14 mouse cellular contexts compared by ENCODE assay signal in the genomic region with DNA sequence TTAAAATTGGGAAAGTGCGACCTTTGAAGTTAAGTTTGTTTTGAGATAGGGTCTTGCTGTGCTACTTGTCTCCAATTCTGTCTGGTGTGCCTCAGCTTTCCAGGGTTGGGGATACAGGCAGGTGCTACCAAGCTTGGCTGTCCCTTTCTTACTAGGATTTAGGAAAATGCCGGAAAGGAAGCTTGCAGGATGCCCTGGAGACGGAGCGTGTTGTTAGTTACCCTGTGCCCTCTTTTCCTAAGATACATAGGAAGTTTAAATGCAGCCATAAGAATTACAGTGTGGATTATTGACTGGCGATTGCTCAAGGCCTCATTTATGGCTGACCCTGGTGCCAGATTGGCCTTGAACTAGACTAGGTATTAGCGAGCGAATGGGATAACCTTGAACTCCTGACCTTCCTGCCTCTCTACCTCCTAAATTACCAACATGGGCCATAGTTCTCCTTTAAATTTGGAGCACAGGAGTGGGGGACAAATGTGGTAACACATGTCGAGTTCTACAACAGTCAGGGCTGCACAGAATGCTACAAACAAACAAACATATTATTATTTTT. TPM values are rescaled to one million over a fixed set of nuclear protein-coding genes. Genes with fewer than 3 reads are reported as not detected.
DNase-seq lines count a peak whose midpoint lies in the region; ATAC-seq and TF ChIP-seq lines count a peak whose summit lies in the region.
"Had no signal": no experiment of that assay in that cellular context is flagged by ENCODE, and none has a peak within 500 bp of the region (broad histone marks: within the 10 kb centered on the region; RNA-seq: fewer than 3 reads in every experiment).

No protein-coding gene starts in this region.

- H3K27ac ChIP-seq in kidney, embryonic 16.5 days (ENCODE audit: low read length), result no peak overlapping the region
- H3K27ac ChIP-seq in liver, embryonic 12.5 days, result peak overlapping the region; percentile 59
- H3K27ac ChIP-seq in forebrain, embryonic 11.5 days (ENCODE audit: low read depth, low read length), result no peak overlapping the region
- H3K27ac ChIP-seq in midbrain, embryonic 14.5 days (replicated peaks; ENCODE audit: low read depth, low read length), result no peak overlapping the region
- H3K27ac ChIP-seq: hindbrain, embryonic 15.5 days; midbrain, embryonic 15.5 days; neural tube, embryonic 13.5 days had no signal

- no peaks in the 10 kb centered on the region; the same call in 1 of the 2 replicates for H3K4me1 ChIP-seq in kidney, embryonic 16.5 days (ENCODE audit: insufficient read depth, low read length)
- H3K4me1 ChIP-seq in G1E (ENCODE audit: insufficient read depth, low read depth, low read length), result peaks cover 52% of the 10 kb centered on the region
- peaks cover 83% of the 10 kb centered on the region for H3K4me1 ChIP-seq in liver, embryonic 12.5 days
- no peaks in the 10 kb centered on the region; the same call in 1 of the 2 replicates for H3K4me1 ChIP-seq in forebrain, embryonic 11.5 days (replicated peaks; ENCODE audit: control insufficient read depth, insufficient read depth, low read length)
- H3K4me1 ChIP-seq in midbrain, embryonic 14.5 days (ENCODE audit: control insufficient read depth, insufficient read depth, low read length), result no peaks in the 10 kb centered on the region
- H3K4me1 ChIP-seq: hindbrain, embryonic 15.5 days; midbrain, embryonic 15.5 days; neural tube, embryonic 13.5 days had no signal

- no peaks in the 10 kb centered on the region for H3K9me3 ChIP-seq in kidney, embryonic 16.5 days (ENCODE audit: low read length)
- H3K9me3 ChIP-seq in G1E (replicated peaks), result no peaks in the 10 kb centered on the region
- no peaks in the 10 kb centered on the region for H3K9me3 ChIP-seq in liver, embryonic 12.5 days (replicated peaks)
- H3K9me3 ChIP-seq in forebrain, embryonic 11.5 days (ENCODE audit: control insufficient read depth, low read length), result no peaks in the 10 kb centered on the region
- H3K9me3 ChIP-seq in midbrain, embryonic 14.5 days (ENCODE audit: control insufficient read depth, low read length), result no peaks in the 10 kb centered on the region
- H3K9me3 ChIP-seq: hindbrain, embryonic 15.5 days; midbrain, embryonic 15.5 days; neural tube, embryonic 13.5 days had no signal

- WGBS in kidney, embryonic 16.5 days, result 78% methylated on average over 8 of the region's 8 CpGs
- WGBS in liver, embryonic 12.5 days (ENCODE audit: insufficient replicate concordance), result 68% methylated on average over 8 of the region's 8 CpGs
- WGBS in forebrain, embryonic 11.5 days, result 92% methylated on average over 8 of the region's 8 CpGs
- WGBS in midbrain, embryonic 14.5 days, result 91% methylated on average over 8 of the region's 8 CpGs

- H3K9ac ChIP-seq in kidney, embryonic 16.5 days (replicated peaks; ENCODE audit: low read length), result no peak overlapping the region
- peak overlapping the region; percentile 62 for H3K9ac ChIP-seq in liver, embryonic 12.5 days
- H3K9ac ChIP-seq in forebrain, embryonic 11.5 days (ENCODE audit: low read length), result no peak overlapping the region
- H3K9ac ChIP-seq in midbrain, embryonic 14.5 days (replicated peaks; ENCODE audit: low read length), result no peak overlapping the region
- H3K9ac ChIP-seq: hindbrain, embryonic 15.5 days; midbrain, embryonic 15.5 days; neural tube, embryonic 13.5 days had no signal

- no peak for TF ChIP-seq CTCF in G1E (IDR thresholded peaks at IDR 0.05; ENCODE audit: low read depth, low read length)

- H3K36me3 ChIP-seq in kidney, embryonic 16.5 days (ENCODE audit: insufficient read depth, low read length), result no peaks in the 10 kb centered on the region
- peaks cover 17% of the 10 kb centered on the region for H3K36me3 ChIP-seq in G1E (replicated peaks)
- H3K36me3 ChIP-seq in liver, embryonic 12.5 days, result no peaks in the 10 kb centered on the region
- no peaks in the 10 kb centered on the region for H3K36me3 ChIP-seq in forebrain, embryonic 11.5 days (ENCODE audit: control insufficient read depth, insufficient read depth, low read length)
- no peaks in the 10 kb centered on the region for H3K36me3 ChIP-seq in midbrain, embryonic 14.5 days (ENCODE audit: control insufficient read depth, insufficient read depth, low read length)
- H3K36me3 ChIP-seq: hindbrain, embryonic 15.5 days; midbrain, embryonic 15.5 days; neural tube, embryonic 13.5 days had no signal

- H3K27me3 ChIP-seq in kidney, embryonic 16.5 days (ENCODE audit: insufficient read depth, low read length), result no peaks in the 10 kb centered on the region
- no peaks in the 10 kb centered on the region for H3K27me3 ChIP-seq in G1E (ENCODE audit: insufficient read depth, low read length)
- H3K27me3 ChIP-seq in liver, embryonic 12.5 days (replicated peaks), result no peaks in the 10 kb centered on the region
- H3K27me3 ChIP-seq in forebrain, embryonic 11.5 days (ENCODE audit: control insufficient read depth, insufficient read depth, low read length), result no peaks in the 10 kb centered on the region
- no peaks in the 10 kb centered on the region for H3K27me3 ChIP-seq in midbrain, embryonic 14.5 days (ENCODE audit: control insufficient read depth, insufficient read depth, low read length)
- H3K27me3 ChIP-seq: hindbrain, embryonic 15.5 days; midbrain, embryonic 15.5 days; neural tube, embryonic 13.5 days had no signal

- no peak for DNase-seq in kidney, postnatal 25 days
- peak; percentile 66 for DNase-seq in 416B (ENCODE audit: low read depth)
- no peak for DNase-seq in G1E (ENCODE audit: low spot score)
- no peak for DNase-seq in frontal cortex, postnatal 25 days (ENCODE audit: low spot score in 2 of 2)
- no peak for DNase-seq in forebrain, embryonic 11.5 days (ENCODE audit: low spot score)
- no peak for DNase-seq in midbrain, embryonic 14.5 days
- DNase-seq: cerebellum, postnatal 25 days; kidney, postnatal 36 days; right cerebral cortex, adult 18-20 months had no signal

- 0 out of 2 replicates have a peak overlapping the region, but pooled peaks have one; percentile 0 for H3K4me2 ChIP-seq in kidney, embryonic 16.5 days (replicated peaks; ENCODE audit: low read depth, low read length)
- peak overlapping the region; percentile 65 for H3K4me2 ChIP-seq in liver, embryonic 12.5 days
- H3K4me2 ChIP-seq in forebrain, embryonic 11.5 days (ENCODE audit: low read depth, low read length, severe bottlenecking), result no peak overlapping the region
- no peak overlapping the region for H3K4me2 ChIP-seq in midbrain, embryonic 14.5 days (ENCODE audit: low read length)
- H3K4me2 ChIP-seq: hindbrain, embryonic 15.5 days; midbrain, embryonic 15.5 days; neural tube, embryonic 13.5 days had no signal

- no peak overlapping the region for H3K4me3 ChIP-seq in kidney, embryonic 16.5 days (ENCODE audit: low read length)
- peak overlapping the region; percentile 2; the same call in 1 of the 2 replicates for H3K4me3 ChIP-seq in G1E (ENCODE audit: low read depth, low read length)
- H3K4me3 ChIP-seq in liver, embryonic 12.5 days, result peak overlapping the region; percentile 46
- no peak overlapping the region for H3K4me3 ChIP-seq in forebrain, embryonic 11.5 days (ENCODE audit: low read depth, low read length)
- no peak overlapping the region for H3K4me3 ChIP-seq in midbrain, embryonic 14.5 days (replicated peaks; ENCODE audit: low read depth, low read length)
- H3K4me3 ChIP-seq: hindbrain, embryonic 15.5 days; midbrain, embryonic 15.5 days; neural tube, embryonic 13.5 days had no signal

- ATAC-seq in kidney, embryonic 16.5 days (ENCODE audit: low FRiP score, low TSS enrichment), result no peak
- ATAC-seq in G1E (ENCODE audit: extremely low read depth, insufficient number of reproducible peaks, low FRiP score, poor library complexity, severe bottlenecking), result no peak
- ATAC-seq in liver, embryonic 12.5 days, result no peak
- ATAC-seq in forebrain, embryonic 11.5 days (replicated peaks; ENCODE audit: low FRiP score), result no peak
- no peak for ATAC-seq in midbrain, embryonic 14.5 days (ENCODE audit: low FRiP score, low TSS enrichment)
- ATAC-seq: midbrain, embryonic 15.5 days had no signal

RNA-seq across cellular contexts. Expression of a gene that starts 35.9 kb away (rescaled TPM):
- 37.0 and 39.1 TPM in 2 replicates for polyA plus RNA-seq in kidney, embryonic 16.5 days (2015; fragmentation: Nextera tagmentation; extraction: Ambion mirVana)
- total RNA-seq in G1E (2014; fragmentation: Nextera tagmentation) (82.6 and 83.6 TPM in 2 replicates), G1E (2017) (101 and 110 TPM in 2 replicates)
- 8.8 and 9.5 TPM in 2 replicates for polyA plus RNA-seq in G1E (2012)
- 22.4 and 23.5 TPM in 2 replicates for polyA plus RNA-seq in liver, embryonic 12.5 days (2016; fragmentation: Nextera tagmentation; extraction: Ambion mirVana)
- 58.4 and 58.6 TPM in 2 replicates for polyA plus RNA-seq in forebrain, embryonic 11.5 days (2014; fragmentation: Nextera tagmentation; extraction: Ambion mirVana)
- 44.8 and 52.6 TPM in 2 replicates for polyA plus RNA-seq in midbrain, embryonic 14.5 days (2014; fragmentation: Nextera tagmentation; extraction: Ambion mirVana)

RNA-seq across cellular contexts. Expression of a gene that starts 36.3 kb away (rescaled TPM):
- polyA plus RNA-seq in kidney, embryonic 16.5 days (2015; fragmentation: Nextera tagmentation; extraction: Ambion mirVana), result 10.2 and 10.3 TPM in 2 replicates
- total RNA-seq in G1E (2014; fragmentation: Nextera tagmentation), result 77.0 and 79.0 TPM in 2 replicates
- total RNA-seq in G1E (2017), result 127 and 141 TPM in 2 replicates
- 4.7 and 6.3 TPM in 2 replicates for polyA plus RNA-seq in G1E (2012)
- polyA plus RNA-seq in liver, embryonic 12.5 days (2016; fragmentation: Nextera tagmentation; extraction: Ambion mirVana), result 18.9 and 21.2 TPM in 2 replicates
- polyA plus RNA-seq in forebrain, embryonic 11.5 days (2014; fragmentation: Nextera tagmentation; extraction: Ambion mirVana), result 7.5 and 7.6 TPM in 2 replicates
- polyA plus RNA-seq in midbrain, embryonic 14.5 days (2014; fragmentation: Nextera tagmentation; extraction: Ambion mirVana), result 2.7 and 3.7 TPM in 2 replicates

Comparison
In these comparisons a context has a peak if more than half of its experiments do, and no peak if none do; other contexts are left out.
1. H3K4me2 ChIP-seq: peak in kidney, embryonic 16.5 days (single experiment) and liver, embryonic 12.5 days (single experiment); none in forebrain, embryonic 11.5 days (single experiment) and midbrain, embryonic 14.5 days (single experiment).
2. H3K4me3 ChIP-seq: peak in G1E (single experiment) and liver, embryonic 12.5 days (single experiment); none in kidney, embryonic 16.5 days (single experiment), forebrain, embryonic 11.5 days (single experiment) and midbrain, embryonic 14.5 days (single experiment).